Mouse (Mus musculus) E14TG2a.4 (cell line): ENCODE results near the gene Gm20388.

Source experiments
- H3K27me3 ChIP-seq: 2 replicates; pipeline ENCODE4 v1.6.1; 2014; ENCODE audit warnings: low read length, control low read depth; ENCODE audit not compliant: insufficient read depth
- H3K36me3 ChIP-seq: 2 replicates; pipeline ENCODE4 v1.6.1; 2014; ENCODE audit warnings: low read length, control low read depth; ENCODE audit not compliant: insufficient read depth
- H3K4me1 ChIP-seq: replicated peaks from 2 replicates; pipeline ENCODE4 v1.6.1; 2014; ENCODE audit warnings: low read depth, low read length, control low read depth
- H3K4me3 ChIP-seq: replicated peaks from 2 replicates; pipeline ENCODE4 v1.5.1; 2014; ENCODE audit warnings: mild to moderate bottlenecking, low read length
- H3K9me3 ChIP-seq: 2 replicates; pipeline ENCODE4 v1.6.1; 2014; ENCODE audit warnings: low read length, control low read depth
- CTCF ChIP-seq: conservative IDR thresholded peaks from 2 replicates; pipeline ENCODE4 v1.5.1; 2014; ENCODE audit warnings: low read length
- NANOG ChIP-seq: IDR thresholded peaks from 2 replicates; pipeline ENCODE4 v1.6.1; 2014; ENCODE audit warnings: borderline replicate concordance, low read length, mixed read lengths
- POU5F1 ChIP-seq: IDR thresholded peaks from 2 replicates; pipeline ENCODE4 v1.6.1; 2014; ENCODE audit warnings: low read length, borderline replicate concordance

Gene Gm20388

GRCm38 (mm10) chr8:122906463-122907021 lies 2995.9 kb downstream of the Gm20388 start:
- no peaks in the 10 kb centered on the region for H3K27me3 ChIP-seq
- peaks cover 63% of the 10 kb centered on the region for H3K4me1 ChIP-seq
- peaks cover 92% of the 10 kb centered on the region for H3K36me3 ChIP-seq
- TF ChIP-seq NANOG = no peak
- no peak for TF ChIP-seq POU5F1
- peak; percentile 78 for TF ChIP-seq CTCF
- no peaks in the 10 kb centered on the region for H3K9me3 ChIP-seq
- no peak overlapping the region for H3K4me3 ChIP-seq

GRCm38 (mm10) chr8:122912150-122912549 lies 3001.5 kb downstream of the Gm20388 start:
- H3K36me3 ChIP-seq = peaks cover 96% of the 10 kb centered on the region
- H3K4me3 ChIP-seq = no peak overlapping the region
- no peaks in the 10 kb centered on the region for H3K27me3 ChIP-seq
- H3K9me3 ChIP-seq = no peaks in the 10 kb centered on the region
- H3K4me1 ChIP-seq = peaks cover 38% of the 10 kb centered on the region
- no peak for TF ChIP-seq NANOG
- TF ChIP-seq CTCF = no peak
- TF ChIP-seq POU5F1 = no peak

DNA sequence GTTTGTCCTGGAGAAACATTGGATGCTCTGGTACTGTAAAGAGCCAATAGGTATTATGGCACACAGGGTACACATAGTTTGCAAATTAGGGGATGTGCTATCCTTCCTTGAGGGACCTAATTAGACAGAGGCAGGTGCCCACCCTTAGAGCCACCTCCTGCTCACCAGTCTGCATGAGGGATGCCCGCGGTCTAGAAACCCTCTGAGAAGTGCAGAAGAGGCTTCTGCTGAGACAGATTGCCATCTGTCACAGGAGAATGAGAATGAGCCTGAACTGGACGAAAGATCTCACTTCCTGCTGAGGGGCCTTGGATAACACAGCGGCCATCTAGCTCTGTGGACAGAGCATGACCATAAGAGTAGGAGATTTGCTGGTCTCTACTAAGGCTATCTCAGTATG lies 3002.2 kb downstream of the Gm20388 start:
- no peak for TF ChIP-seq NANOG
- no peak for TF ChIP-seq CTCF
- no peak for TF ChIP-seq POU5F1
- no peaks in the 10 kb centered on the region for H3K9me3 ChIP-seq
- H3K36me3 ChIP-seq = peaks cover 95% of the 10 kb centered on the region
- no peak overlapping the region for H3K4me3 ChIP-seq
- peaks cover 45% of the 10 kb centered on the region for H3K4me1 ChIP-seq
- H3K27me3 ChIP-seq = no peaks in the 10 kb centered on the region

- H3K4me3 ChIP-seq = no peak overlapping the region
- TF ChIP-seq POU5F1 = no peak
- no peak for TF ChIP-seq NANOG
- no peaks in the 10 kb centered on the region for H3K27me3 ChIP-seq
- peaks cover 67% of the 10 kb centered on the region for H3K4me1 ChIP-seq
- no peaks in the 10 kb centered on the region for H3K9me3 ChIP-seq
- H3K36me3 ChIP-seq = peaks cover 64% of the 10 kb centered on the region
These were observed 3006.1 kb downstream of the Gm20388 start for GRCm38 (mm10) chr8:122916766-122917165.

DNA sequence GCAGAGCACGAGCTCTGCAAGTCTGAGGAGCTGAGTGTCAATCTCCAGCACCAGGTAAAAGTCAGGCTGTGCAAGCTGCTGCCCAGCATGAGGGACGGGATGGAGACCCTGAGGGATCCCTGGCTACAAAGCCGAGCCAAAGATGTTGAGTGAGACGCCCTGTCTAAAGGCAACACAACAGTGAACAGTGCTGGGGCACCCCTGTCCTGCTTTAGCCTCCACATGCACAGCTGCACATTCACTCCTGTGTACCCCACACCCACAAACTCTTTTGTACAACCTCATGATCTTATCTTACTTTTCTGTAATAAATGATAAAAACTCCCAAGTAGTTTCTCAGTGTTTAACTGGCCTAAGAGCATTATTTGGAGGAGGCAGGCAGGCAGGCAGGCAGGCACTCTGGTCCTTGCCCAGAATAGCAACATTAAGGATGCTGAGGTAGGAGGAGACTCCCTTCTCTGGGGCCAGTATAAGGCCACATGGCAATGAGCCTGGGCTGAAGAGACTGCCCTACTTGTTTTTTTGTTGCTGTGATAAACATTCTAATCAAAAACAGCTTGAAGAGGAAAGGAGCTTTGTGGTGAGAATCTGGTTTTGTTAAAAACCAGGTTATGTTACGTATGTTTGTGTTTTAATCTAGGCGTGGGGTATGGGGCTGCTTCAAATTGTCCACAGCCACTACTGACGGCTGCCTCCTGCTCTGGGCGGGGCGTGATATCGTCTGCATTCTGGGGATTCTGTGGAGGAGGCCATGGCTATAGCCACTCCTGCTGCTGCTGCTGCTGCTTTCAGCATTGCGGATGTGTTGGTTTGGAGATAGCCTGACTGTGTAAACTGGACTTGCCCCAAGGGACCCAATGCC lies 3007.1 kb downstream of the Gm20388 start:
- TF ChIP-seq NANOG = no peak
- TF ChIP-seq POU5F1 = no peak
- TF ChIP-seq CTCF = no peak
- H3K36me3 ChIP-seq = peaks cover 55% of the 10 kb centered on the region
- no peaks in the 10 kb centered on the region for H3K27me3 ChIP-seq
- H3K4me1 ChIP-seq = peaks cover 65% of the 10 kb centered on the region
- H3K9me3 ChIP-seq = no peaks in the 10 kb centered on the region
- H3K4me3 ChIP-seq = no peak overlapping the region

DNA sequence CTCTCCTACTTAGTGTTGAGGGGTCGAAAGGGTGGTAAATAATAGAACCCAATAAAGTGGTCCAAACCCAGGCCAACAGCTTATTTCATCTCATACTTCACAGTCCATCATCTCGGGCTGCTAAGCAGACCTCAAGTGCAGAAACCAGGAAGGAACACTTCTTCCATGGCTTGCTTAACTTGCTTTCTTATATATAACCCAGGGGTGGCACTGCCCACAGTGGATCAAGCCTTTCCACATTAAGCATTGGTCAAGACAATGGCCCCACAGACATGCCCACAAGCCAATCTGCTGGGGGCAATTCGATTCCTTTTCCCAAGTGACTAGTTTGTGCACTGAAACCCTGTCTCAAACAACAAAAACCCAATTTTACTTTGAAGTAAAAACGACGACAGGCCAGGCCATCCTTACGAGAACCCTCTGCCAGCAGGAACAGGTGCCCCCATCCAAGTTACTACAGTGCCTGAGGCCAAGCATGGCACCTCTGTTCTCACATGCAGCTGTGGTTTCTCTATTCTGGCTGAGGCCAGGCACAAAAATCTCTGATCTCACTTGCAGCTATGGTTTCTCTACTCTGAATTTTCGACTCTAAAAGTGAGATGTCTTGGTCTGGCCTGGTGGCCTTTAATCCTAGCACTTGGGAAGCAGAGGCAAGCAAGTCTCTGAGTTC lies 3007.9 kb downstream of the Gm20388 start:
- Histone ChIP-seq H3K36me3 (peaks cover 47% of the 10 kb centered on the region), H3K9me3 (no peaks in the 10 kb centered on the region), H3K27me3 (no peaks in the 10 kb centered on the region), H3K4me3 (no peak overlapping the region), H3K4me1 (peaks cover 64% of the 10 kb centered on the region)
- TF ChIP-seq POU5F1 = no peak
- TF ChIP-seq CTCF = no peak
- TF ChIP-seq NANOG = no peak

- no peak overlapping the region for H3K4me3 ChIP-seq
- H3K27me3 ChIP-seq = no peaks in the 10 kb centered on the region
- peaks cover 25% of the 10 kb centered on the region for H3K36me3 ChIP-seq
- H3K9me3 ChIP-seq = no peaks in the 10 kb centered on the region
- TF ChIP-seq POU5F1 (no peak), NANOG (no peak), CTCF (no peak)
- H3K4me1 ChIP-seq = peaks cover 74% of the 10 kb centered on the region
These were observed 3010.2 kb downstream of the Gm20388 start for GRCm38 (mm10) chr8:122920890-122921289.

GRCm38 (mm10) chr8:122922945-122923344 lies 3012.3 kb downstream of the Gm20388 start:
- Histone ChIP-seq H3K4me1 (peaks cover 77% of the 10 kb centered on the region), H3K27me3 (no peaks in the 10 kb centered on the region), H3K4me3 (no peak overlapping the region), H3K36me3 (peaks cover 13% of the 10 kb centered on the region; the same call in 1 of the 2 replicates), H3K9me3 (no peaks in the 10 kb centered on the region)
- TF ChIP-seq POU5F1 = no peak
- no peak for TF ChIP-seq CTCF
- TF ChIP-seq NANOG = no peak
